Mouse (Mus musculus): ENCODE measurements around the gene Oosp1. TPM values are rescaled to one million over a fixed set of nuclear protein-coding genes. Genes with fewer than 3 reads are reported as not detected.

The Oosp1 gene
- polyA plus RNA-seq, 2 experiments, result not detected

- no peaks in the 10 kb centered on the region for H3K36me3 ChIP-seq (ENCODE audit: control insufficient read depth, insufficient read depth, low read length)
- DNase-seq (ENCODE audit: low spot score) (no peak), ATAC-seq (ENCODE audit: low FRiP score, low read depth) (no peak)
- TF ChIP-seq POLR2A (IDR thresholded peaks at IDR 0.05; ENCODE audit: borderline replicate concordance, extremely low read depth, insufficient read depth, insufficient read length), result no peak
- H3K4me3 ChIP-seq (replicated peaks; ENCODE audit: low read length), result no peak overlapping the region
- no peak overlapping the region for H3K27ac ChIP-seq (replicated peaks; ENCODE audit: low read depth, low read length)
- H3K4me1 ChIP-seq (ENCODE audit: control insufficient read depth, insufficient read depth, low read length), result no peaks in the 10 kb centered on the region
- no peaks in the 10 kb centered on the region for H3K9me3 ChIP-seq (ENCODE audit: control insufficient read depth, low read length)
- H3K27me3 ChIP-seq (ENCODE audit: control insufficient read depth, insufficient read depth, low read length), result no peaks in the 10 kb centered on the region
- H3K4me2 ChIP-seq (replicated peaks; ENCODE audit: low read depth, low read length, severe bottlenecking), result no peak overlapping the region
- WGBS, result 59% methylated on average over 4 of the region's 4 CpGs
- no peak overlapping the region for H3K9ac ChIP-seq (ENCODE audit: low read depth, low read length, severe bottlenecking)
Observed at GRCm38 (mm10) chr19:11639038-11639437, 51.9 kb downstream of the Oosp1 start.

- no peaks in the 10 kb centered on the region for H3K36me3 ChIP-seq (ENCODE audit: control insufficient read depth, insufficient read depth, low read length)
- TF ChIP-seq POLR2A (IDR thresholded peaks at IDR 0.05; ENCODE audit: borderline replicate concordance, extremely low read depth, insufficient read depth, insufficient read length), result no peak
- no peak overlapping the region for H3K4me3 ChIP-seq (replicated peaks; ENCODE audit: low read length)
- no peak for ATAC-seq (ENCODE audit: low FRiP score, low read depth)
- H3K9ac ChIP-seq (ENCODE audit: low read depth, low read length, severe bottlenecking), result no peak overlapping the region
- H3K9me3 ChIP-seq (ENCODE audit: control insufficient read depth, low read length), result no peaks in the 10 kb centered on the region
- no peaks in the 10 kb centered on the region for H3K27me3 ChIP-seq (ENCODE audit: control insufficient read depth, insufficient read depth, low read length)
- WGBS, result 81% methylated on average over 5 of the region's 5 CpGs
- no peak overlapping the region for H3K4me2 ChIP-seq (replicated peaks; ENCODE audit: low read depth, low read length, severe bottlenecking)
- no peaks in the 10 kb centered on the region for H3K4me1 ChIP-seq (ENCODE audit: control insufficient read depth, insufficient read depth, low read length)
- DNase-seq (ENCODE audit: low spot score), result no peak
- H3K27ac ChIP-seq (replicated peaks; ENCODE audit: low read depth, low read length), result no peak overlapping the region
Observed at GRCm38 (mm10) chr19:11635572-11635971, 55.4 kb downstream of the Oosp1 start.

GRCm38 (mm10) chr19:11634330-11634729 lies 56.6 kb downstream of the Oosp1 start:
- H3K36me3 ChIP-seq (ENCODE audit: control insufficient read depth, insufficient read depth, low read length), result no peaks in the 10 kb centered on the region
- no peak overlapping the region for H3K4me3 ChIP-seq (replicated peaks; ENCODE audit: low read length)
- ATAC-seq (ENCODE audit: low FRiP score, low read depth) (no peak), DNase-seq (ENCODE audit: low spot score) (no peak)
- no peaks in the 10 kb centered on the region for H3K4me1 ChIP-seq (ENCODE audit: control insufficient read depth, insufficient read depth, low read length)
- no peak overlapping the region for H3K4me2 ChIP-seq (replicated peaks; ENCODE audit: low read depth, low read length, severe bottlenecking)
- no peaks in the 10 kb centered on the region for H3K9me3 ChIP-seq (ENCODE audit: control insufficient read depth, low read length)
- no peaks in the 10 kb centered on the region for H3K27me3 ChIP-seq (ENCODE audit: control insufficient read depth, insufficient read depth, low read length)
- H3K27ac ChIP-seq (replicated peaks; ENCODE audit: low read depth, low read length), result no peak overlapping the region
- no peak overlapping the region for H3K9ac ChIP-seq (ENCODE audit: low read depth, low read length, severe bottlenecking)
- no peak for TF ChIP-seq POLR2A (IDR thresholded peaks at IDR 0.05; ENCODE audit: borderline replicate concordance, extremely low read depth, insufficient read depth, insufficient read length)
- WGBS, result 83% methylated on average over 2 of the region's 2 CpGs

- ATAC-seq (ENCODE audit: low FRiP score, low read depth), result no peak
- H3K9ac ChIP-seq (ENCODE audit: low read depth, low read length, severe bottlenecking), result no peak overlapping the region
Observed at GRCm38 (mm10) chr19:11633732-11634131, 57.2 kb downstream of the Oosp1 start.

GRCm38 (mm10) chr19:11625231-11625630 lies 65.7 kb downstream of the Oosp1 start:
- no peaks in the 10 kb centered on the region for H3K9me3 ChIP-seq (ENCODE audit: control insufficient read depth, low read length)
- no peak for ATAC-seq (ENCODE audit: low FRiP score, low read depth)

More at GRCm38 (mm10) chr19:11633732-11634131, 57.2 kb downstream of the Oosp1 start:
- no peak for TF ChIP-seq POLR2A (IDR thresholded peaks at IDR 0.05; ENCODE audit: borderline replicate concordance, extremely low read depth, insufficient read depth, insufficient read length)
- no peaks in the 10 kb centered on the region for H3K36me3 ChIP-seq (ENCODE audit: control insufficient read depth, insufficient read depth, low read length)
- 77% methylated on average over 1 of the region's 1 CpGs for WGBS
- H3K9me3 ChIP-seq (ENCODE audit: control insufficient read depth, low read length), result no peaks in the 10 kb centered on the region
- H3K27ac ChIP-seq (replicated peaks; ENCODE audit: low read depth, low read length), result no peak overlapping the region
- H3K4me1 ChIP-seq (ENCODE audit: control insufficient read depth, insufficient read depth, low read length), result no peaks in the 10 kb centered on the region
- no peaks in the 10 kb centered on the region for H3K27me3 ChIP-seq (ENCODE audit: control insufficient read depth, insufficient read depth, low read length)
- no peak overlapping the region for H3K4me2 ChIP-seq (replicated peaks; ENCODE audit: low read depth, low read length, severe bottlenecking)
- H3K4me3 ChIP-seq (replicated peaks; ENCODE audit: low read length), result no peak overlapping the region
- DNase-seq (ENCODE audit: low spot score), result no peak

GRCm38 (mm10) chr19:11624800-11625199 lies 66.2 kb downstream of the Oosp1 start:
- no peak overlapping the region for H3K4me3 ChIP-seq (replicated peaks; ENCODE audit: low read length)
- no peaks in the 10 kb centered on the region for H3K36me3 ChIP-seq (ENCODE audit: control insufficient read depth, insufficient read depth, low read length)
- DNase-seq (ENCODE audit: low spot score), result no peak
- H3K4me1 ChIP-seq (ENCODE audit: control insufficient read depth, insufficient read depth, low read length), result no peaks in the 10 kb centered on the region
- H3K27me3 ChIP-seq (ENCODE audit: control insufficient read depth, insufficient read depth, low read length), result no peaks in the 10 kb centered on the region
- H3K9ac ChIP-seq (ENCODE audit: low read depth, low read length, severe bottlenecking), result no peak overlapping the region
- ATAC-seq (ENCODE audit: low FRiP score, low read depth), result no peak
- H3K4me2 ChIP-seq (replicated peaks; ENCODE audit: low read depth, low read length, severe bottlenecking), result no peak overlapping the region
- no peak overlapping the region for H3K27ac ChIP-seq (replicated peaks; ENCODE audit: low read depth, low read length)
- H3K9me3 ChIP-seq (ENCODE audit: control insufficient read depth, low read length), result no peaks in the 10 kb centered on the region
- TF ChIP-seq POLR2A (IDR thresholded peaks at IDR 0.05; ENCODE audit: borderline replicate concordance, extremely low read depth, insufficient read depth, insufficient read length), result no peak

More at GRCm38 (mm10) chr19:11625231-11625630, 65.7 kb downstream of the Oosp1 start:
- no peak overlapping the region for H3K27ac ChIP-seq (replicated peaks; ENCODE audit: low read depth, low read length)
- no peak overlapping the region for H3K9ac ChIP-seq (ENCODE audit: low read depth, low read length, severe bottlenecking)
- WGBS, result 60% methylated on average over 5 of the region's 5 CpGs
- no peak overlapping the region for H3K4me3 ChIP-seq (replicated peaks; ENCODE audit: low read length)
- H3K4me1 ChIP-seq (ENCODE audit: control insufficient read depth, insufficient read depth, low read length), result no peaks in the 10 kb centered on the region
- no peak for TF ChIP-seq POLR2A (IDR thresholded peaks at IDR 0.05; ENCODE audit: borderline replicate concordance, extremely low read depth, insufficient read depth, insufficient read length)
- DNase-seq (ENCODE audit: low spot score), result no peak
- H3K4me2 ChIP-seq (replicated peaks; ENCODE audit: low read depth, low read length, severe bottlenecking), result no peak overlapping the region
- H3K27me3 ChIP-seq (ENCODE audit: control insufficient read depth, insufficient read depth, low read length), result no peaks in the 10 kb centered on the region
- no peaks in the 10 kb centered on the region for H3K36me3 ChIP-seq (ENCODE audit: control insufficient read depth, insufficient read depth, low read length)
